Mouse (Mus musculus): ENCODE measurements around the gene Pcnx2.

GRCm38 (mm10) chr8:125733964-125734956 lies 163.9 kb downstream of the Pcnx2 start:
- TF ChIP-seq GATA1 (IDR thresholded peaks at IDR 0.05; ENCODE audit: low read length) (no peak), TAL1 (IDR thresholded peaks at IDR 0.05; ENCODE audit: low read length) (no peak)

Data from erythroblast, embryonic 14.5 days (primary cell).